Mouse (Mus musculus) myocyte (in vitro differentiated cells): ENCODE results near the gene Tacc2. TPM values are rescaled to one million over a fixed set of nuclear protein-coding genes. Genes with fewer than 3 reads are reported as not detected.

Experiments
- H3K27me3 ChIP-seq: one replicate; pipeline ENCODE4 v1.6.1; 2011; ENCODE audit not compliant: control insufficient read depth, insufficient read depth, insufficient read length
- H3K36me3 ChIP-seq: one replicate; pipeline ENCODE4 v1.6.1; 2011; ENCODE audit not compliant: control insufficient read depth, insufficient read depth
- H3K4me2 ChIP-seq: one replicate; pipeline ENCODE4 v1.6.1; 2011; ENCODE audit warnings: low read depth, control low read depth
- H3K4me3 ChIP-seq: one replicate; pipeline ENCODE4 v1.5.1; 2011; ENCODE audit warnings: mild to moderate bottlenecking, control low read depth, moderate library complexity
- H3K79me2 ChIP-seq: one replicate; pipeline ENCODE4 v1.6.1; 2011; ENCODE audit not compliant: control insufficient read depth, insufficient read depth
- H3ac ChIP-seq: one replicate; pipeline ENCODE4 v1.6.1; 2011; ENCODE audit not compliant: control insufficient read depth, insufficient read length
- CEBPB ChIP-seq: IDR thresholded peaks from 2 replicates; pipeline ENCODE4 v1.6.1; 2011; ENCODE audit warnings: mild to moderate bottlenecking, moderate library complexity; ENCODE audit not compliant: poor library complexity, insufficient read depth, severe bottlenecking
- E2F4 ChIP-seq: IDR thresholded peaks from one replicate; pipeline ENCODE4 v1.6.1; 2011; ENCODE audit warnings: mild to moderate bottlenecking, control low read depth, moderate library complexity; ENCODE audit not compliant: insufficient read depth
- MAX ChIP-seq: IDR thresholded peaks from one replicate; pipeline ENCODE4 v1.6.1; 2011; ENCODE audit warnings: low read depth, mild to moderate bottlenecking, control low read depth
- MYOD1 ChIP-seq, 3 experiments: IDR thresholded peaks; one replicate each; pipeline ENCODE4 v1.6.1; 2011; ENCODE audit warnings: control low read depth in 2 of 3, low read depth in 2 of 3, mild to moderate bottlenecking in 2 of 3, moderate library complexity in 1 of 3; ENCODE audit not compliant: insufficient read length in 2 of 3, control insufficient read depth in 1 of 3
- MYOG ChIP-seq, 3 experiments: IDR thresholded peaks; one replicate each; pipeline ENCODE4 v1.6.1; 2011; ENCODE audit warnings: control low read depth in 2 of 3, low read depth in 2 of 3, mild to moderate bottlenecking in 2 of 3; ENCODE audit not compliant: insufficient read length in 2 of 3, control insufficient read depth in 1 of 3, insufficient read depth in 1 of 3
- POLR2A ChIP-seq: IDR thresholded peaks from one replicate; pipeline ENCODE4 v1.6.1; 2011; ENCODE audit warnings: low read depth, mild to moderate bottlenecking, control low read depth, moderate library complexity; ENCODE audit not compliant: insufficient read length
- POLR2AphosphoS2 ChIP-seq: IDR thresholded peaks from one replicate; pipeline ENCODE4 v1.6.1; 2011; ENCODE audit warnings: low read depth, control low read depth; ENCODE audit not compliant: insufficient read length
- REST ChIP-seq: IDR thresholded peaks from one replicate; pipeline ENCODE4 v1.6.1; 2011; ENCODE audit warnings: mild to moderate bottlenecking, control low read depth, moderate library complexity; ENCODE audit not compliant: insufficient read depth, insufficient read length
- SRF ChIP-seq: IDR thresholded peaks from one replicate; pipeline ENCODE4 v1.6.1; 2011; ENCODE audit warnings: low read depth; ENCODE audit not compliant: control insufficient read depth, insufficient read length
- TCF12 ChIP-seq: IDR thresholded peaks from one replicate; pipeline ENCODE4 v1.6.1; 2011; ENCODE audit warnings: mild to moderate bottlenecking, control low read depth; ENCODE audit not compliant: poor library complexity, insufficient read depth, severe bottlenecking
- TCF3 ChIP-seq: IDR thresholded peaks from one replicate; pipeline ENCODE4 v1.6.1; 2011; ENCODE audit warnings: low read depth, control low read depth; ENCODE audit not compliant: insufficient read length
- USF1 ChIP-seq: IDR thresholded peaks from one replicate; pipeline ENCODE4 v1.6.1; 2011; ENCODE audit warnings: low read depth, mild to moderate bottlenecking, control low read depth, moderate library complexity
- polyA plus RNA-seq: library from polyadenylated mRNA; unstranded; fragments of >200 nt; fragmentation: generic; extraction: Trizol; gene quantifications from one replicate; pipeline ENCODE4 v1.2.1, GENCODE M21; 2012; ENCODE audit warnings: missing spikeins

The Tacc2 gene
- polyA plus RNA-seq, 1 experiment = 61.8 TPM

GRCm38 (mm10) chr7:130621953-130622352 is 44.7 kb downstream of the Tacc2 start:
- TF ChIP-seq MYOD1 (IDR thresholded peaks at IDR 0.05; ENCODE audit: control insufficient read depth in 1 of 3, insufficient read length in 2 of 3, low read depth in 2 of 3) (no peak), TCF12 (no peak), REST (no peak), MAX (no peak), USF1 (no peak), TCF3 (no peak), POLR2A (no peak), CEBPB (no peak), POLR2AphosphoS2 (no peak), E2F4 (no peak), SRF (no peak), MYOG (IDR thresholded peaks at IDR 0.05; ENCODE audit: control insufficient read depth in 1 of 3, insufficient read depth in 1 of 3, insufficient read length in 2 of 3, low read depth in 2 of 3) (no peak)
- no peaks in the 10 kb centered on the region for H3K79me2 ChIP-seq

GRCm38 (mm10) chr7:130622359-130622758 is 45.1 kb downstream of the Tacc2 start:
- H3K4me3 ChIP-seq = no peak overlapping the region
- H3K36me3 ChIP-seq = no peaks in the 10 kb centered on the region
- no peak overlapping the region for H3K4me2 ChIP-seq
- H3K27me3 ChIP-seq = no peaks in the 10 kb centered on the region
- no peaks in the 10 kb centered on the region for H3K79me2 ChIP-seq
- no peak for TF ChIP-seq MAX
- TF ChIP-seq SRF = no peak
- no peak for TF ChIP-seq E2F4
- TF ChIP-seq POLR2A = no peak
- TF ChIP-seq REST = no peak
- TF ChIP-seq TCF3 = no peak
- no peak overlapping the region for H3ac ChIP-seq

More at GRCm38 (mm10) chr7:130621953-130622352, 44.7 kb downstream of the Tacc2 start:
- no peak overlapping the region for H3K4me2 ChIP-seq
- no peak overlapping the region for H3ac ChIP-seq
- H3K27me3 ChIP-seq = no peaks in the 10 kb centered on the region
- H3K36me3 ChIP-seq = no peaks in the 10 kb centered on the region
- H3K4me3 ChIP-seq = no peak overlapping the region

GRCm38 (mm10) chr7:130624299-130624698 is 47.1 kb downstream of the Tacc2 start:
- no peaks in the 10 kb centered on the region for H3K36me3 ChIP-seq
- no peak overlapping the region for H3K4me3 ChIP-seq
- no peaks in the 10 kb centered on the region for H3K27me3 ChIP-seq
- H3K4me2 ChIP-seq = peak overlapping the region; percentile 38
- TF ChIP-seq MAX = no peak
- no peak for TF ChIP-seq MYOG (IDR thresholded peaks at IDR 0.05; ENCODE audit: control insufficient read depth in 1 of 3, insufficient read depth in 1 of 3, insufficient read length in 2 of 3, low read depth in 2 of 3)
- no peak for TF ChIP-seq CEBPB
- TF ChIP-seq USF1 = no peak
- no peak for TF ChIP-seq SRF
- TF ChIP-seq E2F4 = no peak
- TF ChIP-seq POLR2AphosphoS2 = no peak
- no peak overlapping the region for H3ac ChIP-seq
- no peaks in the 10 kb centered on the region for H3K79me2 ChIP-seq

- Histone ChIP-seq H3ac (no peak overlapping the region), H3K27me3 (no peaks in the 10 kb centered on the region)
- TF ChIP-seq MYOG (IDR thresholded peaks at IDR 0.05; ENCODE audit: control insufficient read depth in 1 of 3, insufficient read depth in 1 of 3, insufficient read length in 2 of 3, low read depth in 2 of 3) (no peak), CEBPB (peak; percentile 38; the same call in 1 of the 2 replicates)
Measured at GRCm38 (mm10) chr7:130625361-130625760, 48.1 kb downstream of the Tacc2 start.

GRCm38 (mm10) chr7:130628601-130629000 is 51.4 kb downstream of the Tacc2 start:
- TF ChIP-seq MYOG (IDR thresholded peaks at IDR 0.05; ENCODE audit: control insufficient read depth in 1 of 3, insufficient read depth in 1 of 3, insufficient read length in 2 of 3, low read depth in 2 of 3) (peak; percentile 62 to 92 (median 75)), E2F4 (no peak), SRF (no peak), TCF12 (peak; percentile 77), POLR2AphosphoS2 (no peak), TCF3 (no peak), USF1 (no peak), REST (no peak), CEBPB (no peak), POLR2A (no peak), MYOD1 (IDR thresholded peaks at IDR 0.05; ENCODE audit: control insufficient read depth in 1 of 3, insufficient read length in 2 of 3, low read depth in 2 of 3) (peak; percentile 10 to 91 (median 77)), MAX (no peak)
- Histone ChIP-seq H3K4me2 (peak overlapping the region; percentile 32), H3K27me3 (no peaks in the 10 kb centered on the region), H3K4me3 (no peak overlapping the region), H3ac (no peak overlapping the region), H3K36me3 (no peaks in the 10 kb centered on the region), H3K79me2 (no peaks in the 10 kb centered on the region)

More at GRCm38 (mm10) chr7:130625361-130625760, 48.1 kb downstream of the Tacc2 start:
- Histone ChIP-seq H3K79me2 (no peaks in the 10 kb centered on the region), H3K4me2 (peak overlapping the region; percentile 38), H3K4me3 (no peak overlapping the region), H3K36me3 (no peaks in the 10 kb centered on the region)
